Mouse (Mus musculus) lung, postnatal 0 days (tissue): Measurements from ENCODE around the gene Ptcd2.

Experiments used
- CTCF ChIP-seq: IDR thresholded peaks from 2 replicates; pipeline ENCODE4 v1.5.1; 2016; ENCODE audit warnings: antibody characterized with exemption, mild to moderate bottlenecking
- EP300 ChIP-seq: IDR thresholded peaks from 2 replicates; pipeline ENCODE4 v1.6.1; 2016; ENCODE audit warnings: antibody characterized with exemption, mild to moderate bottlenecking, control low read depth

GRCm38 (mm10) chr13:99272046-99272445 is 72.5 kb downstream of the Ptcd2 start:
- TF ChIP-seq CTCF, result no peak
- no peak for TF ChIP-seq EP300
